Mouse (Mus musculus): ENCODE data around the gene Brk1. TPM values are rescaled to one million over a fixed set of nuclear protein-coding genes. Genes with fewer than 3 reads are reported as not detected.

Brk1 gene
- total and polyA plus RNA-seq, 2 experiments from 2014 or later, result 235 to 306 TPM

DNA sequence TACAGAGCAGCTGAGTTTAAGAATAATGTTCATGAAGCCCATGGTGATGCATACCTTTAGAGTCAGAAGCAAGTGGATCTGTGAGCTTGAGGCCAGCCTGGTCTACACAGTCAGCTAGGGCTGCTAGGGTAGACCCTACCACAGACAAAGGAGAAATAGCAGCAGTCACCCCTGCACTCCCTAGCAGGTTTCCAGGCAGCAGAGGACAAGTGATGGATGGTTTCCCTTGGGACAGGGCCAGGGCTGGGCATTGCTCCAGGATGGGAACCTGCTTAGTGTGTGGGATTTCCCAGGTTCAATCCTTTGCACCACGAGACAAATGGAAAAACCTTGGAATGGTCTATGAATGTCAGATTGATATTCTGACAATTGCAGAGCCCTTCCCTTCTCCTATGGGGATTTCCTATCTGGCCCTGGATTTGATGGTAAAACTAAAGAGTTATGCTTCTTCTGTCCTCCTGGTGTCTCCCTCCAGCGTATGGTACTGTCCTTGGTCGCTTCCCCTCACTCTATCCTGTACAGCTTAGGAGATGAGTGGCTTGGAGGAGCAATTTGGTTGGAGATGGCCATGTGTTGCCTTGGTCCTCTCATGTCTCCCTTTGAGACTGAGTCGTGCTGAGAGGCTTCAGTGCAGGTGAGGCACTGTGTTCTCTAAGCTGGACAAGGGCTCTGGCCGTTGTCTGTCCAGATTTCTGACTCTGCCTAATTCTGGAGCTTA, 17.9 kb upstream of the Brk1 start:
- H3K4me2 ChIP-seq (ENCODE audit: low read depth), result no peak overlapping the region
- no peaks in the 10 kb centered on the region for H3K4me1 ChIP-seq (ENCODE audit: insufficient read depth)
- H3K27ac ChIP-seq (ENCODE audit: low read depth, low read length), result no peak overlapping the region
- H3K4me3 ChIP-seq (ENCODE audit: low read depth, low read length), result no peak overlapping the region
- ATAC-seq, result no peak
- H3K9ac ChIP-seq, result no peak overlapping the region
- H3K36me3 ChIP-seq (ENCODE audit: insufficient read depth), result no peaks in the 10 kb centered on the region; the same call in 1 of the 2 replicates
- TF ChIP-seq CTCF (IDR thresholded peaks at IDR 0.05; ENCODE audit: low read depth), result 0 out of 2 replicates have a peak, but pooled peaks have one; percentile 4
- H3K9me3 ChIP-seq (ENCODE audit: low read length), result no peaks in the 10 kb centered on the region
- 65% methylated on average over 5 of the region's 5 CpGs for WGBS
- H3K27me3 ChIP-seq (ENCODE audit: insufficient read depth, low read length), result no peaks in the 10 kb centered on the region
- DNase-seq, result no peak

DNA sequence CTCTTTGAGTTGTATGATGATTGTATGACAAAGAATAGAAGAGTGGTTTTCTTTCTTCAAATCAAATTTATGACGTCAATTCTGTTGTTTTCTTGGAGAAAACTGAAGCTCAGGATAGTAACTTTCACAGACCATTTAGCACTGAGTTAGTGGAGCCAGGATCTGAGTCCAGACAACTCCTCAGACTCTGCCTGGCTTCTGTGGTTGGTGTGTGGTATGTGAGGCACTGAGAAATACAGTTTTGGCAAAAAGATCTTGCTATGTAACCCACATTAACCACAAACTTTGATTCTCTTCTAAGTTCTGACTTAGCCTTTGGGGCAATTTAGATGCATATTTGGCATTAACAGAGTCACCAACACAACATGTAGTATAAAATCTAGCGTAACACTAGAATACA, 11.9 kb upstream of the Brk1 start:
- no peak overlapping the region for H3K9ac ChIP-seq
- 85% methylated on average over 2 of the region's 2 CpGs for WGBS
- no peak overlapping the region for H3K4me3 ChIP-seq (ENCODE audit: low read depth, low read length)
- no peak for TF ChIP-seq CTCF (IDR thresholded peaks at IDR 0.05; ENCODE audit: low read depth)
- no peaks in the 10 kb centered on the region for H3K27me3 ChIP-seq (ENCODE audit: insufficient read depth, low read length)
- no peak overlapping the region for H3K27ac ChIP-seq (ENCODE audit: low read depth, low read length)
- H3K4me1 ChIP-seq (ENCODE audit: insufficient read depth), result no peaks in the 10 kb centered on the region
- ATAC-seq (no peak), DNase-seq (no peak)
- no peaks in the 10 kb centered on the region; the same call in 1 of the 2 replicates for H3K36me3 ChIP-seq (ENCODE audit: insufficient read depth)
- H3K4me2 ChIP-seq (ENCODE audit: low read depth), result no peak overlapping the region
- H3K9me3 ChIP-seq (ENCODE audit: low read length), result no peaks in the 10 kb centered on the region

- no peak for TF ChIP-seq CTCF (IDR thresholded peaks at IDR 0.05; ENCODE audit: low read depth)
- no peaks in the 10 kb centered on the region for H3K9me3 ChIP-seq (ENCODE audit: low read length)
- ATAC-seq, result no peak
- H3K4me1 ChIP-seq (ENCODE audit: insufficient read depth), result no peaks in the 10 kb centered on the region
- H3K27ac ChIP-seq (ENCODE audit: low read depth, low read length), result no peak overlapping the region
- no peak overlapping the region for H3K4me2 ChIP-seq (ENCODE audit: low read depth)
- no peak overlapping the region for H3K4me3 ChIP-seq (ENCODE audit: low read depth, low read length)
- H3K27me3 ChIP-seq (ENCODE audit: insufficient read depth, low read length), result no peaks in the 10 kb centered on the region
- DNase-seq, result no peak
- no peaks in the 10 kb centered on the region for H3K36me3 ChIP-seq (ENCODE audit: insufficient read depth)
- WGBS, result 88% methylated on average over 4 of the region's 4 CpGs
- no peak overlapping the region for H3K9ac ChIP-seq
Measured at GRCm38 (mm10) chr6:113597945-113598344, 6.6 kb upstream of the Brk1 start.

- WGBS, result 65% methylated on average over 5 of the region's 5 CpGs
Measured at GRCm38 (mm10) chr6:113599833-113600232, 4.7 kb upstream of the Brk1 start.

GRCm38 (mm10) chr6:113600543-113601139, 3.9 kb upstream of the Brk1 start, which contains the start of gene Fancd2os:
Fancd2os (minus strand) TSS chr6:113600715.
- no peaks in the 10 kb centered on the region for H3K27me3 ChIP-seq (ENCODE audit: insufficient read depth, low read length)
- no peak within 1 kb of the TSS for H3K4me3 ChIP-seq (ENCODE audit: low read depth, low read length)
- no peak within 1 kb of the TSS for H3K27ac ChIP-seq (ENCODE audit: low read depth, low read length)
- TF ChIP-seq CTCF (IDR thresholded peaks at IDR 0.05; ENCODE audit: low read depth), result no peak
- 36% methylated on average over 23 of the region's 23 CpGs for WGBS
- peaks cover 5% of the 10 kb centered on the region for H3K4me1 ChIP-seq (ENCODE audit: insufficient read depth)
- no peak within 1 kb of the TSS for H3K4me2 ChIP-seq (ENCODE audit: low read depth)
- DNase-seq (no peak), ATAC-seq (no peak)
- no peaks in the 10 kb centered on the region for H3K36me3 ChIP-seq (ENCODE audit: insufficient read depth)
- H3K9me3 ChIP-seq (ENCODE audit: low read length), result no peaks in the 10 kb centered on the region
- H3K9ac ChIP-seq, result no peak within 1 kb of the TSS

More at GRCm38 (mm10) chr6:113599833-113600232, 4.7 kb upstream of the Brk1 start:
- no peak for DNase-seq
- H3K27ac ChIP-seq (ENCODE audit: low read depth, low read length), result no peak overlapping the region
- H3K4me3 ChIP-seq (ENCODE audit: low read depth, low read length), result no peak overlapping the region
- no peaks in the 10 kb centered on the region for H3K27me3 ChIP-seq (ENCODE audit: insufficient read depth, low read length)
- no peaks in the 10 kb centered on the region for H3K9me3 ChIP-seq (ENCODE audit: low read length)
- no peak overlapping the region for H3K9ac ChIP-seq
- ATAC-seq, result no peak
- TF ChIP-seq CTCF (IDR thresholded peaks at IDR 0.05; ENCODE audit: low read depth), result no peak
- no peaks in the 10 kb centered on the region for H3K36me3 ChIP-seq (ENCODE audit: insufficient read depth)
- H3K4me2 ChIP-seq (ENCODE audit: low read depth), result no peak overlapping the region
- no peaks in the 10 kb centered on the region for H3K4me1 ChIP-seq (ENCODE audit: insufficient read depth)

DNA sequence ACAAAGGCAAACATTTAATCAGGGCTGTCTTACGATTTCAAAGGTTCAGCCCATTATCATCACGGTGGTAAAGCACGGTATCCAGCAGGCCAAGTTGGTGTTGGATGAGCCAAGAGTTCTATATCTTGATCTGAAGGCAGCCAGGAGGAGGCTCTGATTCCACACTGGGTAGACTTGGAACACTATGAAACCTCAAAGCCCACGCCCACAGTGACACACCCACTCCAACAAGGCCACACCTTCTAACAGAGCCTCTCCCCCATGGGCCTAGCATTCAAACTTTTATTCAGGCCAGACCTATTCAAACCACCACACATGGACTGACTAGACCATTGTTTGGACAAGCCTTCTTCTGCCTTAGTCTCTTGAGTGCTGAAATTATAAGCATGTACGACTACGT, 1.8 kb upstream of the Brk1 start:
- Histone ChIP-seq H3K27ac (ENCODE audit: low read depth, low read length) (no peak overlapping the region), H3K9me3 (ENCODE audit: low read length) (no peaks in the 10 kb centered on the region), H3K36me3 (ENCODE audit: insufficient read depth) (no peaks in the 10 kb centered on the region), H3K9ac (no peak overlapping the region), H3K4me3 (ENCODE audit: low read depth, low read length) (no peak overlapping the region), H3K4me1 (ENCODE audit: insufficient read depth) (peaks cover 12% of the 10 kb centered on the region), H3K27me3 (ENCODE audit: insufficient read depth, low read length) (no peaks in the 10 kb centered on the region), H3K4me2 (ENCODE audit: low read depth) (no peak overlapping the region)
- no peak for TF ChIP-seq CTCF (IDR thresholded peaks at IDR 0.05; ENCODE audit: low read depth)
- 90% methylated on average over 6 of the region's 6 CpGs for WGBS
- DNase-seq, result no peak
- ATAC-seq, result no peak

- 54% methylated on average over 12 of the region's 12 CpGs for WGBS
- peak overlapping the region; percentile 82 for H3K27ac ChIP-seq (ENCODE audit: low read depth, low read length)
Measured at GRCm38 (mm10) chr6:113603993-113604392, 579 bp upstream of the Brk1 start.

More at GRCm38 (mm10) chr6:113603993-113604392, 579 bp upstream of the Brk1 start:
- H3K9ac ChIP-seq, result peak overlapping the region; percentile 82
- no peak for TF ChIP-seq CTCF (IDR thresholded peaks at IDR 0.05; ENCODE audit: low read depth)
- ATAC-seq (no peak), DNase-seq (no peak)
- peak overlapping the region; percentile 67 for H3K4me2 ChIP-seq (ENCODE audit: low read depth)
- H3K4me3 ChIP-seq (ENCODE audit: low read depth, low read length), result peak overlapping the region; percentile 87
- no peaks in the 10 kb centered on the region for H3K9me3 ChIP-seq (ENCODE audit: low read length)
- H3K27me3 ChIP-seq (ENCODE audit: insufficient read depth, low read length), result no peaks in the 10 kb centered on the region
- no peaks in the 10 kb centered on the region for H3K36me3 ChIP-seq (ENCODE audit: insufficient read depth)
- peaks cover 12% of the 10 kb centered on the region for H3K4me1 ChIP-seq (ENCODE audit: insufficient read depth)

Data from forebrain, postnatal 0 days (tissue).